Mouse (Mus musculus) thymus, adult 2 months (tissue): ENCODE measurements around the gene Entr1. TPM values are rescaled to one million over a fixed set of nuclear protein-coding genes. Genes with fewer than 3 reads are reported as not detected.

Source experiments
- DNase-seq: peaks from one replicate; pipeline ENCODE4 v3.0.0; 2021
- H3K27ac ChIP-seq: fragments of 200-500 bp; 2 replicates; pipeline ENCODE4 v1.5.1; 2012; ENCODE audit warnings: low read length, control low read depth; ENCODE audit not compliant: control insufficient read depth, insufficient read depth
- H3K27me3 ChIP-seq: fragments of 200-500 bp; 2 replicates; pipeline ENCODE4 v1.6.1; 2012; ENCODE audit warnings: mild to moderate bottlenecking, low read length, moderate library complexity, mixed read lengths; ENCODE audit not compliant: control insufficient read depth, insufficient read depth
- H3K36me3 ChIP-seq: fragments of 200-500 bp; 2 replicates; pipeline ENCODE4 v1.6.1; 2012; ENCODE audit warnings: mild to moderate bottlenecking, low read length, moderate library complexity; ENCODE audit not compliant: control insufficient read depth, insufficient read depth
- H3K4me1 ChIP-seq: fragments of 200-500 bp; replicated peaks from 2 replicates; pipeline ENCODE4 v1.6.1; 2012; ENCODE audit warnings: low read length; ENCODE audit not compliant: control insufficient read depth, insufficient read depth
- H3K4me3 ChIP-seq: fragments of 200-500 bp; 2 replicates; pipeline ENCODE4 v1.5.1; 2012; ENCODE audit warnings: mild to moderate bottlenecking, low read length, control low read depth, moderate library complexity; ENCODE audit not compliant: control insufficient read depth, insufficient read depth
- CTCF ChIP-seq: fragments of 200-500 bp; IDR thresholded peaks from 2 replicates; pipeline ENCODE4 v1.5.1; 2012; ENCODE audit warnings: mild to moderate bottlenecking, control low read depth, low read length, moderate library complexity, borderline replicate concordance; ENCODE audit not compliant: control insufficient read depth, poor library complexity, insufficient read depth; ENCODE audit errors: extremely low read depth
- POLR2A ChIP-seq: fragments of 200-500 bp; IDR thresholded peaks from 2 replicates; pipeline ENCODE4 v1.6.1; 2012; ENCODE audit warnings: mild to moderate bottlenecking, low read length, control low read depth, moderate library complexity; ENCODE audit not compliant: control insufficient read depth, poor library complexity, insufficient read depth; ENCODE audit errors: extremely low read depth
- WGBS: fragments of 180-500 bp; shearing (Covaris S2); methylation state at CpG from one replicate; pipeline ENCODE4 v1.1.7; 2018; 5-methylcytosine and 5-hydroxymethylcytosine counted together
- polyA plus RNA-seq: library from polyadenylated mRNA; depleted of rRNA; stranded (reverse); fragments of >200 nt; gene quantifications from 2 replicates; pipeline ENCODE4 v1.2.3, GENCODE M21; 2012

The Entr1 gene
- polyA plus RNA-seq, 1 experiment, result 216 TPM

DNA sequence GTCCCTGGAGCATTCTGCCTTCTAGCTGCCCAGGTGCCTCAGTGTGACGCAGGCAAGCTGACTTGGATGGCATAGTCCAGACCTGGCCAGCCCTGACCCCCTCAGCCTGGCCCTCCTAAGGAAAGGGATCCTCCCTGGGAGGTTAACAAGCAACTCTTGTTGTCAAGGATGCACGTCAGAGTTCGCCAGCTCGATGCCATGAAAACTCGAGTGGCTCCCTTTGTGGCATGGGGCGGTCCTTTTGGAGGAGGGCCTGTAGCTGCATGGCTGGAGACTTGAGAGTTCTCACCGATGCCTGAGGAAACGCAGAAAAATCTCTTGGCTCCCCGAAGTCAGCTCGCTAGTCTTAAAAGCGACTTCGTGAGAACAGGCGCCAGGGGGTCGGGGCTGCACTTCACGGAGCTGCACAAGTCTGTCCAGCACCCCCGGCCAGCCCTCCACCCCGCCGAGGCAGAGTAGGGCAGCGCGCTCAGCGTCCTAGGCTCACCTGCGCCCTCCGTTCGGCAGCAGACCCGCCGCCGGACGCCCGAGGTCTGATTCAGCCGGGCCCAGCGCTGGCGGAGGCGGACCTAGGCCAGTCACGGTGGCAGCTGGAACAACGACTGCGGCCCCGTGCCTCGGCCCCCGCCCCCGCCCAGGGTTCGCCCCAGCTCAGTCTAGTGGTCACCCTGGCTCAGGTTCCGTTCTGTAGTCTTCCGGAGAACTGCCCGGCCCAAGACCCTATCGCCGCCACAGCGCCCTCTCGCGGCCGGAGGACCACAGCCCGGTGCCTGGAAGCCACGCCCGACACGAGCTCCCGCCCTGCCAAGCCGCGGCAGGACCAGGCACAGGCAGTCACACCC, 19.6 kb upstream of the Entr1 start, which contains the start of gene Inpp5e:
Gene Inpp5e, minus strand, starts transcription at position 689 of the 842 bp plus-strand sequence.
- Histone ChIP-seq H3K4me3 (peak within 1 kb of the TSS; percentile 65), H3K27ac (no peak within 1 kb of the TSS), H3K36me3 (no peaks in the 10 kb centered on the region), H3K27me3 (no peaks in the 10 kb centered on the region), H3K4me1 (peaks cover 19% of the 10 kb centered on the region)
- no peak for TF ChIP-seq POLR2A
- TF ChIP-seq CTCF, result peak; percentile 96
- WGBS, result 1% methylated on average over 57 of the region's 57 CpGs
- peak; percentile 97 for DNase-seq

DNA sequence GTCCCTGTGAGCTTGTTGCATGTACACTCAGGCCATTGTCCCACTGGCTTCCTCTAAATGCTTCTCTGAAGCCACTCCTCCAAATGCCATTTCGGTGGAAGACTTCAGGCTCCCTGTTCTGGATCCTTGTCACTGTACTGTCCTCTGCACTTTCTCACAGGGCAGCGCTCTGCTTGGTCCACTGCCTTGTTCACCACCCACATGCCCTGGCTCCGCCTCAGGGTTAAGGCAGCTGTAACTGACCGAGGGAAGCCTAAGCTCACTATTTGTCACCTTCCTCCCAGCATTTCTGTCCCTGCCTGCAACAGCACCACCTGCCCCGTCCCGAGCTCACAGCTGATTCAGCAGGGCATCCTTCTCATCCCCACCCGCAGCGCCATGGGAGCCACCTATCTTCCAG, 14.2 kb upstream of the Entr1 start:
- TF ChIP-seq CTCF, result no peak
- TF ChIP-seq POLR2A, result no peak
- WGBS, result 94% methylated on average over 8 of the region's 8 CpGs
- peaks cover 24% of the 10 kb centered on the region for H3K36me3 ChIP-seq

DNA sequence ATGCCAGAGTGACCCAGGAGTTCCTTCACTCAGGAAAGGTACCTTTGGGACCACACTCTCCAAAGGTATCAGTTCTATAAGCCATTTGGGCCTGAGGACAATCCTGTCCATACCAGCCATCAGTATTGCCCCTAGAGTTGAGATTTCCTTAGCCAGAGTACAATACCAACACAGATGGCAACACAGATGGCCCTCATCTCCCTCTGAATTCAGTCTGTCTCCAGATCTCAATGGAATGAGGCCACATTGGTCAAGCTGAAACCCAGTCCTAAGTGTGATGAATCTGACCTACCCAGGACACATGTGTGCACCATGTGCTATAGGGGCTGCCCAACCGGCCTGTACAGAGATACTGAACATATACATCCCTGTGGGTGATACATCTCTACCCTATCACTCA, 13.1 kb upstream of the Entr1 start:
- WGBS, result 94% methylated on average over 1 of the region's 1 CpGs
- no peaks in the 10 kb centered on the region for H3K27me3 ChIP-seq

More for the DNA sequence above, 14.2 kb upstream of the Entr1 start:
- H3K4me1 ChIP-seq, result peaks cover 16% of the 10 kb centered on the region
- no peaks in the 10 kb centered on the region for H3K27me3 ChIP-seq
- no peak for DNase-seq
- H3K27ac ChIP-seq, result no peak overlapping the region
- H3K4me3 ChIP-seq, result no peak overlapping the region

DNA sequence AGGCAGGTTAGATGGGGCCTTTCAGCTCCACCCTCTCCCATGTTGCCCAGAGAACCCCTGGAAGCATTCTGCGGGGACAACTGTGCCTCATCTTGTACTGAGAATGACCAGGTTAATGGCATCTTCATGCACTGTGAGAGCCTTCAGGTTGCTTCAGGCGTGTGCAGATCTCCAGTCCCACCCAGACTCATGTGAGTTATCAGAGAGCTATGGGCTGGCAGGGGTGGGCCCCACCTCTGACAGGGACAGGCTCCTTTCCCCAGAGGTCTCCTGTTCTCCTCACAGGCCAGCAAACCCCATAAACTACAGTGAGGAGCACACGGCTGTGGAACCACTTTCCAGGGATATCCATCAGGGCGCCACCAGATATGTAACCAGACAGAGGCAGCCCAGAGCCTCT, 11.9 kb upstream of the Entr1 start:
- TF ChIP-seq POLR2A, result no peak
- no peak for TF ChIP-seq CTCF
- no peak for DNase-seq
- H3K27ac ChIP-seq, result no peak overlapping the region
- peaks cover 41% of the 10 kb centered on the region for H3K36me3 ChIP-seq
- no peak overlapping the region for H3K4me3 ChIP-seq
- no peaks in the 10 kb centered on the region for H3K27me3 ChIP-seq
- 95% methylated on average over 4 of the region's 4 CpGs for WGBS
- H3K4me1 ChIP-seq, result peaks cover 2% of the 10 kb centered on the region; the same call in 1 of the 2 replicates

More for the DNA sequence above, 13.1 kb upstream of the Entr1 start:
- H3K36me3 ChIP-seq, result peaks cover 30% of the 10 kb centered on the region
- no peak for DNase-seq
- no peak overlapping the region for H3K4me3 ChIP-seq
- TF ChIP-seq POLR2A (no peak), CTCF (no peak)
- peaks cover 7% of the 10 kb centered on the region for H3K4me1 ChIP-seq
- no peak overlapping the region for H3K27ac ChIP-seq

DNA sequence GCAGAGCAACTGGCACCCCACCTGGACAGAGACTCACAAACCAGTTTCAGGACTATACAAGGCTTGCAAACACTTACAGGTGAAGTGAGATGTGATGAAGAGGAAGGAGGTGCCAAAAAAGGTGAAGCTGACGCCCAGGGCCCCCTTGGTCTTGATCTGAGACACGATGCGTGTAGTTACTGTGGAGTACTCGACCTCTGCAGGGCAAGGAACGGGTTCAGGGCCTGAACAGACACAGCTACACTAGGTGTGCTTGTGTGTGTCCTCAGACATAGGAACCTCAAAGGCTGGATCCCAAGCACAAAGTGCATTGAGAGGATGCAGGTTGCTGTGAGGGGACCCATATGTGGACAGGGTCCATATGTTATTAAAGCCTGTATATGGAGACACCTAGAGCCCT, 11.2 kb upstream of the Entr1 start:
- WGBS, result 94% methylated on average over 5 of the region's 5 CpGs
- DNase-seq, result no peak
- Histone ChIP-seq H3K4me1 (no peaks in the 10 kb centered on the region), H3K4me3 (no peak overlapping the region), H3K27me3 (no peaks in the 10 kb centered on the region), H3K27ac (no peak overlapping the region), H3K36me3 (peaks cover 49% of the 10 kb centered on the region)
- no peak for TF ChIP-seq CTCF
- no peak for TF ChIP-seq POLR2A

DNA sequence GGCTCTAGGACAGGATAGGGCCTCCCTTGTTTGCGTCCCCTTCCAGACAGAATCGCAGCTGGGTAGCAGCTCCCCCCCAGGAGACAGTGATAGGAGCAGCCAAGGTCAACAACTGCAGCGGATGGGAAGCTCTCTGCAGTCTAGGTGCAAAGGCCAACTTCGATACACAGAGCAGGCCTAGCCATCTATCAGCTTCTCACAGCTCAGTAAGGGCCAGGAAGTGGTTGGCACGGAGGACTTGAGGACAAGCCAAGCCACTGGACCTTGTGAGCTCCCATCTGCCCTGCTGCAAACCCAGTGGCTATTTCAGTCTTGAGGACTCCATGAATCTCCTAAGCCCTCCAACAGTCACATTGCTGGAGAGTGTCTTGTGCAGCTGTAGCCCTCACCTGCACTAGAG, 10.5 kb upstream of the Entr1 start:
- H3K27ac ChIP-seq, result no peak overlapping the region
- DNase-seq, result no peak
- no peak overlapping the region for H3K4me3 ChIP-seq
- no peaks in the 10 kb centered on the region for H3K4me1 ChIP-seq
- 93% methylated on average over 5 of the region's 5 CpGs for WGBS
- TF ChIP-seq CTCF (no peak), POLR2A (no peak)
- H3K36me3 ChIP-seq, result peaks cover 55% of the 10 kb centered on the region
- no peaks in the 10 kb centered on the region for H3K27me3 ChIP-seq
